Mouse (Mus musculus) midbrain, embryonic 14.5 days (tissue): ENCODE data around the gene Nos2. TPM values are rescaled to one million over a fixed set of nuclear protein-coding genes. Genes with fewer than 3 reads are reported as not detected.

Source experiments
- ATAC-seq: fragments of 200-750 bp; cut with Nextera tagmentation; 2 replicates; pipeline ENCODE4 v1.8.0; 2017; ENCODE audit warnings: moderate number of reproducible peaks, moderate library complexity; ENCODE audit not compliant: low FRiP score, low TSS enrichment
- DNase-seq: peaks from one replicate; pipeline ENCODE4 v3.0.0-alpha.2; 2015
- H3K27ac ChIP-seq: fragments of 300-500 bp; sonication (generic); replicated peaks from 2 replicates; pipeline ENCODE4 v1.5.1; 2014; ENCODE audit warnings: mild to moderate bottlenecking, low read depth, low read length, moderate library complexity
- H3K27me3 ChIP-seq: fragments of 300-500 bp; sonication (generic); 2 replicates; pipeline ENCODE4 v1.6.1; 2014; ENCODE audit warnings: low read length, control low read depth, mixed read lengths; ENCODE audit not compliant: control insufficient read depth, insufficient read depth
- H3K36me3 ChIP-seq: fragments of 300-500 bp; sonication (generic); 2 replicates; pipeline ENCODE4 v1.6.1; 2014; ENCODE audit warnings: low read length, control low read depth; ENCODE audit not compliant: control insufficient read depth, insufficient read depth
- H3K4me1 ChIP-seq: fragments of 300-500 bp; sonication (generic); 2 replicates; pipeline ENCODE4 v1.6.1; 2014; ENCODE audit warnings: mild to moderate bottlenecking, antibody characterized with exemption, low read length, control low read depth; ENCODE audit not compliant: control insufficient read depth, insufficient read depth
- H3K4me2 ChIP-seq: fragments of 300-500 bp; sonication (generic); 2 replicates; pipeline ENCODE4 v1.6.1; 2014; ENCODE audit warnings: mild to moderate bottlenecking, low read length, moderate library complexity
- H3K4me3 ChIP-seq: fragments of 300-500 bp; sonication (generic); replicated peaks from 2 replicates; pipeline ENCODE4 v1.5.1; 2014; ENCODE audit warnings: low read depth, low read length
- H3K9ac ChIP-seq: fragments of 300-500 bp; sonication (generic); replicated peaks from 2 replicates; pipeline ENCODE4 v1.6.1; 2014; ENCODE audit warnings: mild to moderate bottlenecking, low read length, moderate library complexity
- H3K9me3 ChIP-seq: fragments of 300-500 bp; sonication (generic); 2 replicates; pipeline ENCODE4 v1.6.1; 2016; ENCODE audit warnings: low read length, control low read depth, mixed read lengths; ENCODE audit not compliant: control insufficient read depth
- WGBS: fragments of 180-500 bp; shearing (Covaris S2); extraction: QIAGEN DNeasy Blood & Tissue Kit; methylation state at CpG from one replicate; pipeline ENCODE4 v1.1.7; 2014; 5-methylcytosine and 5-hydroxymethylcytosine counted together
- polyA plus RNA-seq: library from polyadenylated mRNA; unstranded; fragments of >200 nt; fragmentation: Nextera tagmentation; extraction: Ambion mirVana; gene quantifications from 2 replicates; pipeline ENCODE4 v1.2.1, GENCODE M21; 2014

Gene Nos2
- polyA plus RNA-seq, 1 experiment from 2014 or later, result 1.3 TPM

- Histone ChIP-seq H3K27ac (no peak overlapping the region), H3K9me3 (no peaks in the 10 kb centered on the region), H3K4me2 (no peak overlapping the region), H3K4me3 (no peak overlapping the region), H3K36me3 (no peaks in the 10 kb centered on the region), H3K27me3 (no peaks in the 10 kb centered on the region), H3K9ac (no peak overlapping the region), H3K4me1 (0 out of 2 replicates have a peak, but pooled peaks cover 4% of the 10 kb centered on the region)
- 89% methylated on average over 4 of the region's 4 CpGs for WGBS
- ATAC-seq (no peak), DNase-seq (no peak)
Observed at GRCm38 (mm10) chr11:78968121-78968520, 47.5 kb downstream of the Nos2 start.

- Histone ChIP-seq H3K4me3 (no peak overlapping the region), H3K9ac (no peak overlapping the region), H3K4me1 (0 out of 2 replicates have a peak, but pooled peaks cover 4% of the 10 kb centered on the region), H3K9me3 (no peaks in the 10 kb centered on the region), H3K27ac (no peak overlapping the region), H3K36me3 (no peaks in the 10 kb centered on the region), H3K4me2 (no peak overlapping the region), H3K27me3 (no peaks in the 10 kb centered on the region)
- DNase-seq, result no peak
- no peak for ATAC-seq
- WGBS, result 87% methylated on average over 8 of the region's 8 CpGs
Observed at GRCm38 (mm10) chr11:78971096-78971495, 50.5 kb downstream of the Nos2 start.

GRCm38 (mm10) chr11:78971746-78972145 is 51.2 kb downstream of the Nos2 start:
- DNase-seq, result no peak
- Histone ChIP-seq H3K36me3 (no peaks in the 10 kb centered on the region), H3K27me3 (no peaks in the 10 kb centered on the region), H3K9me3 (no peaks in the 10 kb centered on the region), H3K27ac (no peak overlapping the region), H3K4me1 (0 out of 2 replicates have a peak, but pooled peaks cover 4% of the 10 kb centered on the region), H3K4me2 (no peak overlapping the region), H3K9ac (no peak overlapping the region), H3K4me3 (no peak overlapping the region)
- no peak for ATAC-seq
- 95% methylated on average over 3 of the region's 3 CpGs for WGBS

- Histone ChIP-seq H3K27ac (no peak overlapping the region), H3K27me3 (no peaks in the 10 kb centered on the region), H3K4me2 (no peak overlapping the region), H3K9ac (no peak overlapping the region), H3K4me3 (no peak overlapping the region), H3K36me3 (no peaks in the 10 kb centered on the region), H3K4me1 (0 out of 2 replicates have a peak, but pooled peaks cover 4% of the 10 kb centered on the region), H3K9me3 (no peaks in the 10 kb centered on the region)
- DNase-seq, result no peak
- ATAC-seq, result no peak
- 55% methylated on average over 6 of the region's 6 CpGs for WGBS
Observed at GRCm38 (mm10) chr11:78972328-78972727, 51.7 kb downstream of the Nos2 start.

GRCm38 (mm10) chr11:78972811-78973351 is 52.3 kb downstream of the Nos2 start:
- no peak overlapping the region for H3K9ac ChIP-seq

GRCm38 (mm10) chr11:78973381-78974150 is 53.0 kb downstream of the Nos2 start:
- H3K27ac ChIP-seq, result 0 out of 2 replicates have a peak overlapping the region, but pooled peaks have one; percentile 8
- peak; percentile 57 for DNase-seq
- no peak overlapping the region for H3K9ac ChIP-seq
- no peak for ATAC-seq
- H3K36me3 ChIP-seq, result no peaks in the 10 kb centered on the region
- H3K4me2 ChIP-seq, result no peak overlapping the region
- H3K9me3 ChIP-seq, result no peaks in the 10 kb centered on the region
- 70% methylated on average over 17 of the region's 17 CpGs for WGBS
- no peaks in the 10 kb centered on the region for H3K27me3 ChIP-seq
- H3K4me3 ChIP-seq, result no peak overlapping the region
- H3K4me1 ChIP-seq, result 0 out of 2 replicates have a peak, but pooled peaks cover 4% of the 10 kb centered on the region

More at GRCm38 (mm10) chr11:78972811-78973351, 52.3 kb downstream of the Nos2 start:
- 64% methylated on average over 8 of the region's 8 CpGs for WGBS
- Histone ChIP-seq H3K9me3 (no peaks in the 10 kb centered on the region), H3K27ac (0 out of 2 replicates have a peak overlapping the region, but pooled peaks have one; percentile 8), H3K27me3 (no peaks in the 10 kb centered on the region), H3K4me2 (no peak overlapping the region), H3K36me3 (no peaks in the 10 kb centered on the region), H3K4me3 (no peak overlapping the region), H3K4me1 (0 out of 2 replicates have a peak, but pooled peaks cover 4% of the 10 kb centered on the region)
- DNase-seq (no peak), ATAC-seq (no peak)

- no peak overlapping the region for H3K9ac ChIP-seq
- H3K27me3 ChIP-seq, result no peaks in the 10 kb centered on the region
- DNase-seq (no peak), ATAC-seq (no peak)
- H3K4me3 ChIP-seq, result no peak overlapping the region
- H3K4me1 ChIP-seq, result 0 out of 2 replicates have a peak, but pooled peaks cover 4% of the 10 kb centered on the region
- no peaks in the 10 kb centered on the region for H3K9me3 ChIP-seq
- H3K36me3 ChIP-seq, result no peaks in the 10 kb centered on the region
- 83% methylated on average over 8 of the region's 8 CpGs for WGBS
- H3K4me2 ChIP-seq, result no peak overlapping the region
- H3K27ac ChIP-seq, result no peak overlapping the region
Observed at GRCm38 (mm10) chr11:78976731-78977510, 56.3 kb downstream of the Nos2 start.

GRCm38 (mm10) chr11:78978176-78979019 is 57.8 kb downstream of the Nos2 start:
- H3K4me3 ChIP-seq, result no peak overlapping the region

More at GRCm38 (mm10) chr11:78978176-78979019, 57.8 kb downstream of the Nos2 start:
- no peaks in the 10 kb centered on the region for H3K4me1 ChIP-seq
- H3K36me3 ChIP-seq, result no peaks in the 10 kb centered on the region
- no peak overlapping the region for H3K4me2 ChIP-seq
- 89% methylated on average over 12 of the region's 12 CpGs for WGBS
- H3K9me3 ChIP-seq, result no peaks in the 10 kb centered on the region
- ATAC-seq (no peak), DNase-seq (no peak)
- no peaks in the 10 kb centered on the region for H3K27me3 ChIP-seq
- H3K9ac ChIP-seq, result no peak overlapping the region
- no peak overlapping the region for H3K27ac ChIP-seq
